Mouse (Mus musculus) layer of hippocampus, adult 9-11 months (tissue): ENCODE measurements around the gene Fank1.

Experiments used
- DNase-seq: peaks from one replicate; pipeline ENCODE4 v3.0.0; 2022

Fank1 gene

DNA sequence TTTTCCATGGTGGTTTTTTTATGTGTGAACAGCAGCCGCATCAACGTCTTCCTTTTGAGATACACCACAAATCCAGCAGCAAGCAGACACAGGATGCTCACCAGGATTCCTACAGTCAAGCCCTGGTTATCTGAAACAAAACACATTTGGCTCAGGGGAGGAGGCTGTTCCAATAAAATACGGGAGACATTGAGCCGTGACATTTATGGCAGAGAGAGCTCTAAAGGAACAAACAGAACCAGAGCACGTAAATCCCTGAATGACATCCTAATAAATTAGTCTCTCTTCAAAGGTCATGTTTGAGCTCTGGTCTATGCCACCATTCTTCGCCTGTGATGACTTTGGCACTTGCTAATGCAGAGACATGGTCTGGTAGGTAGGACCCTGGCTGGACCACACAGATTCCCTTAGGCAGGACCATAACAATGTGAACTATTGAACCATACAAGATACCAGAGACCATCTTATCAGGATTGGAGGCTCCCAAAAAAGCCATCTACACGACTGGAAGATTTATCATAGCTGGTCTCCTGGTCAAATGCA lies 133.2 kb downstream of the Fank1 start:
- DNase-seq = no peak

DNA sequence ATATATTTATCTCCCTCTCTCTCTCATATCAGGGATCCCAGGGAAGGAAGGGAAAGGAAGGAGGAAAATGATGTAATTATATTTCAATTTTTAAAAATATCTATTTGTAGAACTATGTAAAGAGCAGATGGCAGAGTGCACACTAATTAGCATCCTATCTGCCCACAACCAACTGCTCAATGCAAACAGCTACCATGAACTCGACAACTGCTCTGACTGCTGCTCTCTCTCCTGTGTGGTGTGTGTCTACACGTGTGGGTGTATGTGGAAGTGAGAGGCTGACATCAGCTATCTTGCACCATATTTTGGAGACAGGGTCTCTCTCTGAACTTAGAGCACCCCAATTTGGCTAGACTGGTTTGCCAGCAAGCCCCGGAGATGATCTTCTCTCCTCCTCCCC lies 135.2 kb downstream of the Fank1 start:
- peak; percentile 92 for DNase-seq

DNA sequence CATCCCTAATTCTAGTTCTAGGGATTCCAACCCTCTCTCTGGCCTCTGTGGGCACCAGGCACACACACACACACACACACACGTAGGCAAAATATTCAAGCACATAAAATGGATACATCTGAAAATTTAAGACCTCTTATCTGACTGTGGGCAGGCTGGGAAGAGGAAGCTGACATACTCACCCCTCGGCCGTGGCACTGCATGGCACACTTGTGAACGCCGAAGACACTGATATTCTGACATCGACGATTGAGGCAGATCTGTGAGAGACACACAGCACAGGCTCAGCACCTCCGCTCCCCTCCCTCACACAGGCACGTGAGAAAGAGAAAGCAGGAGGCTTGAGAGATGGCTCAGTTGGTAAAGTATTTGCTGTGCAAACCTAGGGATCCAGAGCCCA lies 139.6 kb downstream of the Fank1 start:
- DNase-seq = no peak

DNA sequence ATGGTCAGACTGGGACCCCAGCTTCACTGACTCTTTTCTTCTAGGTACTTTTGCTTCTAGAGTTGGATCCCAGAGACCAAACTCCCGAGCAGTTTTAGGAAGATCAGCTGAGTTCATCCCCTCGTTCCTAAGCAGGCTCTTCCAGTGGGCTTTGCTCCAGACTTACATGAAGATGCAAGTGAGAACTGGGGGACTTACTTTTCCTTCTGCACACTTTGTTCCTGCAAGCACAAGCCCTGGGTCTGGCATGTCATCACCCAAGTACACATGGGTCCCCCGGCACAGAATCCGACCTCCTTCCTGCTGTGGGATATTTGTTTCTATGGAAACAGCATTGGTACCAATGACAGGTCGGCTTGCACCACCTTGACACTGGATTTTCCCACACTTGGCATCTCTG lies 142.6 kb downstream of the Fank1 start:
- DNase-seq = no peak

DNA sequence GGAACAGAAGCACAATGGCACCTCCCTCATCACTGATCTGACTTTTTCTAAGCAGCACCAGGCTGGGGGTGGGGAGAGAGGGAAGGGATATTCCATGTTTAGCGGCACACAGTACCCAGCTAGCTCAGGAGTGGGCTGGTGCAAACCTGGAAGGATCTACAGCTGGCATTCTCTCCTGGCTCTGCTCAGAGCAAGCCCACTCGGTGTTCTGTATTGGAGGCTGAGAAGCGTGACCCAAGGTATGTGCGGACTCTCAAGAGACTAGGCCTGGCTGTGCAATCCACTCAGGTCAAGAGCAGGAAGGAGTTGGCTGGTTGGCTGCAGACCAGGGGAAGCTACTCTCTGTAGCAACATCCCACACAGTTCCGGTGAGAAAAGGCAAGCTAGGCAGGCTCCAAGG lies 143.3 kb downstream of the Fank1 start:
- DNase-seq = peak; percentile 64

DNA sequence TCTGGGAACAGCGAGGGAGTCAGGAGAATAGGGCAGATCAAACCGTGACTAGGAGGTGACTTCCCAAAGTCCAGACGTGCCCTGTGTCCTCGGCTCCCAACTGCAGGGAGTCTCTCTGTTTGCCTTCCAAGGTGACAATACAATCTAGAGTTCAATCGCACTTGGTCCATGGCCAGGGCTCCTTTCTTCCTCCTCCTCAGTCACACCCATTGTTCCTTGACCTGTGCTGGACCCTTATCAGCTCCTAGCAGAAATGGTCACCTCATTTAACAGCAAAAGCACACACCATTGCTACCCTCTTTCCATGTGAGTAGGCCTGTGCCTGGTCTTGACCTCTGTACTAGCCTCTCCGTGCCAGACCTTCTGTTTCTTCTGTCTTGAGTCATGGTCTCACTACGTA lies 144.1 kb downstream of the Fank1 start:
- DNase-seq = no peak

DNA sequence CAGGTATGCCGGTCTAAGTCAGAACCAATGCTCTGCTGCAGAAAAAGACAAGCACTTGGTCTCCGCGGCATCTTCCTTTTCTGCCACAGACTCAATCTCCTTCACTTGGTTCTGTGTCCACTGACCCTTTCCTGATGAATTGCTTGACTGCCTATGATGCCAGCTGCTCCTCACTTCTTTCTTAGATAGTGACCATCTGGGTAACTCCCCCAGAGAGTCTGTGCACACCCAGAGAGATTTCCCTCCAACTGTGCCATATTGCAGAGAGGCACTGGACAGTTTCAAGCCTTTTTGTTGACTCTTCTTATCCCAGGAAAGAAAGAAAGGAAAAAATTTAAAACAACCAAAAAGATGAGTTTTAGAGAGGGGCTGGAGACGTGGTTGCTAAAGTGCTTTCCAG lies 144.6 kb downstream of the Fank1 start:
- DNase-seq = peak; percentile 26

DNA sequence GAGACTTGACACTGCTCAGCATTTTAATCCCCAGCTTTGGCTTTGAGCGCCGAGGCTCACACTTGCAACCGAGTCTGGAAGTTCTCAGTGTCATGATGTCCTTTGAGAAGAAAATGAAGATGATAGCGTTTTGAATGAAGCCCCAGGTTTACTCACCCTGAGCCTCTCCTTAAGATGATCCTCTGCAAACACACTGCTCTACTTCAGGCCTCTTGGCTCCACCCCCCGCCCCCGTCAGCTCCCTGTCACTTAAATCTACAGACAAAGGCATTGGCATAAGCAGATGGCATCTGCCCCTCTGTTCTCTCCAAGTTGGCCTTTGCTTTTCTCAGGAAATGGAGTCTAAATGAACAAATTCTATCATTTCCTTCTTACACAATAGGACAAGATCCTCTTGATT lies 147.3 kb downstream of the Fank1 start:
- DNase-seq = no peak

DNA sequence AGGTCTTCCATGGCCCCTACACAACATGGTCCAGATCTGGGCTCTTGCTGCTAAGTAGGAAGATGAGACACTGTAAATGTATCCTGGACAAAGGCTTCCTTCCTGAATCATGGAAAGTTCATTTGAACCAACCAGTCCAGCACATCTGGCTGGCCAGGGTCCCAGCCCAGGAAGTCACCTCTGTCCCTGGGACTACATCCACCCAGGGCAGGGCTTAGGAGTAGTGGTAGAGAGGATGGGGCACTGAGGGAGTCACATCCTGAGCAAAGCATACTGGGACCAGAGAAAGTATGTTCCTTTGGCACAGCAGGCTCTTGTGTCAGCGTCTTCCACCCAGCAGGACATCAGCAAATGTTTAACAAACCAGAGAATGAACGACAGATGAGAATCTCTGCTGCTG lies 149.1 kb downstream of the Fank1 start:
- DNase-seq = no peak

DNA sequence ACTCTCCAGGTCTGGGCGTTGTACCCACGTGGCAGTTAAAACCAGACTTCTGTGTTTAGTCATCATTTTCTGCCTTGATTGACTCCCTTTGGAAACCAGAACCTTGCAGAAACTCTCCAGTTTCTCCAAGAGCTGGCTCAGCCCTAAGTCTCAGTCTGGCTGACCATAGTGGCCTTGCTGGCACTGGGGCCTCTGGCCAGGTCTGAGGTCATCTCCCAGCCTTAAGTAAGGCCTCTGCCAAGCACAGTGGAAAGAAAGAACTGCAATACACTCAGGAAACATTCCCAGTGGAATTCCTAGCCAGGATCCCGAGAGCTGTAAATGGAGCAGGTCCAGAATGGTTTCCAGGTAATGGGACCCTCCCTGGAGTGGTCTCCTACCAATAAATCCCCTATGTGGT lies 152.3 kb downstream of the Fank1 start:
- no peak for DNase-seq
